Mouse (Mus musculus) gastrocnemius, postnatal 14 days (tissue): Measurements from ENCODE around the gene Coq10a. TPM values are rescaled to one million over a fixed set of nuclear protein-coding genes. Genes with fewer than 3 reads are reported as not detected.

ENCODE experiments used
- DNase-seq: peaks from one replicate; pipeline ENCODE4 v3.0.0; 2021; ENCODE audit warnings: mixed read lengths
- intact Hi-C: fragments of 180-260 bp; cut with DNase I; formaldehyde crosslinking; loops from one replicate; pipeline ENCODE4 v1.15.1; 2025; ENCODE audit warnings: low total_unique reads
- total RNA-seq, 2 experiments: library from RNA; stranded (reverse); gene quantifications; 2 replicates each; pipeline ENCODE4 v1.2.3; 2021

Coq10a gene
- total RNA-seq, 2 experiments from 2014 or later, result 257 to 331 TPM

- intact Hi-C loops, result no loop called here
- DNase-seq, result no peak
Observed at GRCm38 (mm10) chr10:128390366-128390765, 21.6 kb upstream of the Coq10a start.

- no peak for DNase-seq
- intact Hi-C loops, result no loop called here
Observed at GRCm38 (mm10) chr10:128389570-128389969, 20.8 kb upstream of the Coq10a start.

- intact Hi-C loops, result no loop called here
- no peak for DNase-seq
Observed at GRCm38 (mm10) chr10:128388941-128389340, 20.1 kb upstream of the Coq10a start.

- DNase-seq, result no peak
- intact Hi-C loops, result no loop called here
Observed at GRCm38 (mm10) chr10:128385902-128386301, 17.1 kb upstream of the Coq10a start.

GRCm38 (mm10) chr10:128382482-128382881 lies 13.7 kb upstream of the Coq10a start:
- intact Hi-C loops, result no loop called here
- no peak for DNase-seq

GRCm38 (mm10) chr10:128380565-128380964 lies 11.8 kb upstream of the Coq10a start:
- intact Hi-C loops, result no loop called here
- DNase-seq, result peak; percentile 6

- peak; percentile 62 for DNase-seq
- intact Hi-C loops, result no loop called here
Observed at GRCm38 (mm10) chr10:128379260-128379659, 10.5 kb upstream of the Coq10a start.

- intact Hi-C loops, result no loop called here
- no peak for DNase-seq
Observed at GRCm38 (mm10) chr10:128378462-128378861, 9.7 kb upstream of the Coq10a start.

- intact Hi-C loops, result no loop called here
- DNase-seq, result no peak
Observed at GRCm38 (mm10) chr10:128377940-128378448, 9.2 kb upstream of the Coq10a start.

- intact Hi-C loops, result no loop called here
- peak; percentile 53 for DNase-seq
Observed at GRCm38 (mm10) chr10:128377222-128377939, 8.6 kb upstream of the Coq10a start.

- DNase-seq, result peak; percentile 91
- intact Hi-C loops, result no loop called here
Observed at GRCm38 (mm10) chr10:128376455-128377211, 7.8 kb upstream of the Coq10a start, which contains the start of gene Ankrd52. TSS of gene Ankrd52 (plus strand) at chr10:128377115.

GRCm38 (mm10) chr10:128376099-128376454 lies 7.3 kb upstream of the Coq10a start:
- DNase-seq, result no peak
- intact Hi-C loops, result no loop called here

- intact Hi-C loops, result no loop called here
- DNase-seq, result no peak
Observed at GRCm38 (mm10) chr10:128374393-128374792, 5.6 kb upstream of the Coq10a start.

GRCm38 (mm10) chr10:128372989-128373748 lies 4.4 kb upstream of the Coq10a start:
- peak; percentile 52 for DNase-seq
- intact Hi-C loops, result no loop called here

GRCm38 (mm10) chr10:128372142-128372541 lies 3.3 kb upstream of the Coq10a start:
- intact Hi-C loops, result no loop called here
- DNase-seq, result no peak

- intact Hi-C loops, result no loop called here
- DNase-seq, result no peak
Observed at GRCm38 (mm10) chr10:128370601-128371000, 1.8 kb upstream of the Coq10a start.

GRCm38 (mm10) chr10:128370021-128370420 lies 1.2 kb upstream of the Coq10a start:
- intact Hi-C loops, result no loop called here
- no peak for DNase-seq

- no peak for DNase-seq
- intact Hi-C loops, result loop anchor here (5.0 kb wide), 1 partner anchor 88 kb away; the partner anchor contains the start of gene Smarcc2
Observed at GRCm38 (mm10) chr10:128369599-128369998, 802 bp upstream of the Coq10a start.

GRCm38 (mm10) chr10:128369218-128369543 lies 384 bp upstream of the Coq10a start:
- intact Hi-C loops, result loop anchor here (5.0 kb wide), 1 partner anchor 88 kb away; the partner anchor contains the start of gene Smarcc2
- DNase-seq, result no peak

GRCm38 (mm10) chr10:128367899-128368401 lies 847 bp downstream of the Coq10a start:
- intact Hi-C loops, result loop anchor here (5.0 kb wide), 1 partner anchor 89 kb away; the partner anchor contains the start of gene Smarcc2

More at GRCm38 (mm10) chr10:128367899-128368401, 847 bp downstream of the Coq10a start:
- no peak for DNase-seq
